Mouse (Mus musculus) frontal cortex, postnatal 10 days (tissue): Measurements from ENCODE around the gene Mrpl20.

Source experiments
- DNase-seq, 2 experiments: peaks; one replicate each; pipeline ENCODE4 v3.0.0; 2022; ENCODE audit warnings: low spot score in 2 of 2, mixed read lengths in 1 of 2

The Mrpl20 gene

DNA sequence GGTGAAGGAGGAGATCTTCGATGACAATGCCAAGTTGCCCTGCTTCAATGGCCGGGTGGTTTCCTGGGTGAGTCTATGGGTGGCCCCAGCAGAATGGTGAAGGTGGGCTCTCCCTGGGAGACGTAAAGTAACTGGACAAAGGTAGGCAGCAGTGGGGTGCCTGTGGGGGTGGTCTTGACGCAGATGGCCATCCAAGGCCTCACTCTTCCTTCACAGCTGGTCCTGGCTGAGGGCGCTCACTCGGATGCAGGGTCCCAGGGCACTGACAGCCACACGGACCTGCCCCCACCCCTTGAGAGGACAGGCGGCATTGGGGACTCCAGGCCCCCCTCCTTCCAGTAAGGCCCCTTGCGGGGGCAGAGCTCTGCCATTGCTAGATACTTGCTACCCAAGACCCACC lies 50.7 kb downstream of the Mrpl20 start:
- DNase-seq = no peak

DNA sequence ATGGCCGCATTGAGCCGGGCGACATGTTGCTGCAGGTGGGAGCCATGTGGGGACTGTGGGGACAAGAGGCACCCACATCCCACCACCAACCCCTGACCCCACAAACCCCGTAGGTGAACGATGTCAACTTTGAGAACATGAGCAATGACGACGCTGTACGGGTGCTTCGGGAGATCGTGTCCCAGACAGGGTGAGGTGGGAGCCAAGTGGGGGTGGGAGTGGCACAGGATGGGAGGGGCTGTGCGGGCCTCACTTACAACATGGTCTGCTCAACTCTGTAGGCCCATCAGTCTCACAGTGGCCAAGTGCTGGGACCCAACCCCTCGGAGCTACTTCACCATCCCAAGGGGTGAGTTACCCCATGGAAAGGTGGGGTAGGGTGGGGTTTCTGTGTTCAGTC lies 52.3 kb downstream of the Mrpl20 start:
- no peak for DNase-seq

DNA sequence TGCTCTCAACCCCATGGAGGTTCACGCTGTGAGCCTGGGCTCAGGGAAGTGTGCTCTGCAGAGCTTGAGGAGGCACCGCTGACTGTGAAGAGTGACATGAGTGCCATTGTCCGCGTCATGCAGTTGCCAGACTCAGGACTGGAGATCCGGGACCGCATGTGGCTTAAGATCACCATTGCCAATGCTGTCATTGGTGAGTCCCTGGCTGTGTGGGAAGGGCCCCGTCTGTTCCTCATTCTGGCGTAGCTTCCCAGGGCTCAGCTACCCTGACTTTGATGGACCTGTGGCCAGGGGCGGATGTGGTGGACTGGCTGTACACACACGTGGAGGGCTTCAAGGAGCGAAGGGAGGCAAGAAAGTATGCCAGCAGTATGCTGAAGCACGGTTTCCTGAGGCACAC lies 53.4 kb downstream of the Mrpl20 start:
- DNase-seq = no peak

DNA sequence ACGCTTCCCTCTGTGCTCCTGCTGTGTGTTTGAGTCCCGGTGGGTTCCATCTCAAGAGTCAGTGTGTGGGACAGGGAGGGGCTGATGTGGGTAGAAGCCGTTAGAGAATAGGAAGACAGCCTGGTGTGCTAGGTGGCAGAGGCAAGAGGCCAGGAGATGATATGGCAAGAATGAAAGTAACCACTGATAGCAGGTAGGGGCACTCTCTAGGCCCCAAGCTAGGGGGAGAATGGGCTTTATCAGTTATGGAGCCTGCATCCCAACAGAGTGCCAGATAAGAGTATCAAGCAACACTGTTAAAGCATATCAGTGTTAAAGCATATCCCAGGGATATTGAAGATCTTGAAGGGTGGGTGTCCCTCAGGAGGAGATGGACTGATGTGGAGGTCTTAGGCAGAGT lies 54.2 kb downstream of the Mrpl20 start:
- DNase-seq = no peak

DNA sequence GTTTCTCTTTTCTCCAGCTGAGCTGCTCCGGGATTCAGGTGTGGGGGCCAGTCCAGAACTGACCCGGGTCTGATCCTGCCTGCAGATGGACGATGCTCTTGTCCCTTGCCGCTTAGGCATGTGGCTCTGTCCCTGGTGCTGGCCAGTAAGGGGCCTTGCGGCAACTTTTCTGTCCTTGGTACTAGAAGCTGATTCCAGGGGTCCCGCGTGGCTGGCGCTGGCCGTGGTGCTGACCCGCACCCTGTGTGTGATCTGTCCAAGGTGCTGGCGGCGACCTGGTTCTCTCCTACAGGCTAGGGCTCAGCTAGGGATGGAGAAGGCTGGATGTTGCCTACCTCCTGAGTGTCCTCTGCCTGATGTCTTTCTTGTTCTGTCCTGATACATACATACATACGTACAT lies 56.6 kb downstream of the Mrpl20 start:
- peak in 1 of 2 experiments; percentile 16 for DNase-seq
